Mouse (Mus musculus): Measurements from ENCODE around the gene Fam71e2.
"Not testable (repeated sequence)": the region's sequence is repeated elsewhere in the genome, so short reads cannot be mapped to it uniquely, and the experiment has no call there.

The Fam71e2 gene

GRCm38 (mm10) chr7:4771202-4771601 lies at the start of gene Fam71e2:
Fam71e2 (minus strand) TSS chr7:4771302.
- no peak for DNase-seq

- DNase-seq, result peak in 1 of 2 experiments; percentile 29
These were observed 45.5 kb upstream of the Fam71e2 start for GRCm38 (mm10) chr7:4816559-4816958.

GRCm38 (mm10) chr7:4813105-4813791 lies 42.1 kb upstream of the Fam71e2 start:
- peak in 1 of 2 experiments; percentile 19 for DNase-seq

GRCm38 (mm10) chr7:4812303-4813104 lies 41.4 kb upstream of the Fam71e2 start, which contains the start of gene Ube2s:
Ube2s (minus strand) TSS chr7:4812590.
- peak; percentile 97 to 99 for DNase-seq

- peak; percentile 44 to 59 for DNase-seq
These were observed 40.8 kb upstream of the Fam71e2 start for GRCm38 (mm10) chr7:4811842-4812302.

- DNase-seq, result not testable (repeated sequence)
These were observed 40.0 kb upstream of the Fam71e2 start for GRCm38 (mm10) chr7:4811131-4811530.

- no peak for DNase-seq
These were observed 35.6 kb upstream of the Fam71e2 start for GRCm38 (mm10) chr7:4806716-4807115.

GRCm38 (mm10) chr7:4802247-4802646 lies 31.1 kb upstream of the Fam71e2 start:
- DNase-seq, result no peak

GRCm38 (mm10) chr7:4795767-4796433 lies 24.8 kb upstream of the Fam71e2 start:
- DNase-seq, result no peak

- DNase-seq, result no peak
These were observed 23.6 kb upstream of the Fam71e2 start for GRCm38 (mm10) chr7:4794631-4795168.

- no peak for DNase-seq
These were observed 22.6 kb upstream of the Fam71e2 start for GRCm38 (mm10) chr7:4793674-4794073.

GRCm38 (mm10) chr7:4793248-4793647 lies 22.1 kb upstream of the Fam71e2 start:
- DNase-seq, result not testable (repeated sequence)

GRCm38 (mm10) chr7:4792278-4793212 lies 21.4 kb upstream of the Fam71e2 start, which contains the start of gene Rpl28:
Rpl28 (plus strand) TSS chr7:4792874.
- peak; percentile 91 to 93 for DNase-seq

- no peak for DNase-seq
These were observed 18.4 kb upstream of the Fam71e2 start, which contains the start of gene Tmem238 for GRCm38 (mm10) chr7:4789436-4789935. Tmem238 (minus strand) TSS chr7:4789656.

- DNase-seq, result no peak
These were observed 17.7 kb upstream of the Fam71e2 start for GRCm38 (mm10) chr7:4788499-4789435.

GRCm38 (mm10) chr7:4783667-4784268 lies 12.7 kb upstream of the Fam71e2 start:
- no peak for DNase-seq

GRCm38 (mm10) chr7:4782759-4783158 lies 11.7 kb upstream of the Fam71e2 start, which contains the start of the genes Il11 and Tmem190:
Il11 (minus strand) TSS chr7:4782859.
Tmem190 (plus strand) TSS chr7:4782937.
- DNase-seq, result no peak

- DNase-seq, result no peak
These were observed 11.0 kb upstream of the Fam71e2 start for GRCm38 (mm10) chr7:4782130-4782529.

GRCm38 (mm10) chr7:4779921-4780320 lies 8.8 kb upstream of the Fam71e2 start:
- no peak for DNase-seq

All from thymus, adult 18-20 months (tissue).